Mouse (Mus musculus) lung, postnatal 4 days (tissue): ENCODE measurements around the gene Fbxo9.
"Not testable (repeated sequence)": the region's sequence is repeated elsewhere in the genome, so short reads cannot be mapped to it uniquely, and the experiment has no call there.

Experiments used
- DNase-seq, 2 experiments: peaks; one replicate each; pipeline ENCODE4 v3.0.0; 2021

Gene Fbxo9

DNA sequence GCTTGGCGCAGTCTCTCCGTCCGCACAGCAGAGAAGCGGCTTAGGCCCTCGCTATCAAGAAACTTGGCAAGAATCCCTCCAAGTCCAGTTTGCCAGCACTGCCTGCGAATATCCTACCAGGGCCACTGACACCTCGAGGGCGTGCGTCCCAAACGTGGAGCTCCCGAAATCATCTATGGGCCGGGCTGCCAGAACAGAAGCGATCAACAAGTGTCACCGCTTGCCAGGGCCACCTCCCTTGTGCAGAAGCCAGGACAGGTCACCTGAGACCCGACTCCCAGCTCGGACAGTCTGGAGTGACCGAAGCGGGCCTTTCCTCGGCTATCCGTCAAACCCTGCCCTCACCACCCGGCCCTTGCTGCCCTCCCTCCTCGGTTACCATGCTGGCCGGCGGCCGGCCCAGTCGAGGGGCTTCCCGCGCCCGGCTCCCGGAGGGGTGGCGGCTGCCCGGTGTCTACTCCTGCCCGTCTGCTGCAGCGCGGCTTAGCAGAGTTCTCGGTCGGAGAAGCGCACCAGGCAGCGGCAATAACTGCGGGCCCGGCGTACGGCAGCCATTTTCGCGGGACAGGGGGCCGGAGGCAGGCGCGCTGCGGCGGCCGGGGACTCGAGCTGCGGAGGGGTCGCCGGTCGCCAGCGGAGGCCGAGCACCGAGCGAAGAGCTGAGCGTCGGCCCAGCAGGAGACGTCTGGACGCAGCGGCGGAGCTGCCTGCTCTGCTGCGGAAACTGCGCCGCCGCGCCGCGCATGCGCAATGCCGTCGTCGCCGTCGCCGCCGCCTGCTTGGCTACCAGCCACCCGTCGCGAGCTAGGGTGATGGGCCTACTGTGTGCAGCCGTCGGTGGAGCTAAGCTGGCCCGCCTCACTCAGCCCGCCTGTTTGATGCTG is 711 bp downstream of the Fbxo9 start:
- peak; percentile 87 to 91 for DNase-seq

DNA sequence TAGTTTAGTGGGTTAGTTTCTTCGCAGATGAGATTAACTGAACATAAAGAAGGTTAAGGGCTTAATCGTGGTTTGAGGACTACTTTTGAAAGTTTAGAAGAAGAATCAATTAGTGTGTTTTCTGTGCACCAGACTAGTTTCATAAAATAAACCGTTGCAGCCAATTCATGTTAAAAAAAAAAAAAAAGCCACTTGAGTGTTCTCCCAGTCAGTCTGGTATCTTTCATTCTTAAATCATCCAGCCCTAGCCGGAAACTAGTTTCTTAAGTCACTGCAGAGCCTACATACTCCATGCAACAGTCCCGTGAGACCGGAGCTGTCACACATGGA is 1.3 kb downstream of the Fbxo9 start:
- DNase-seq = no peak

DNA sequence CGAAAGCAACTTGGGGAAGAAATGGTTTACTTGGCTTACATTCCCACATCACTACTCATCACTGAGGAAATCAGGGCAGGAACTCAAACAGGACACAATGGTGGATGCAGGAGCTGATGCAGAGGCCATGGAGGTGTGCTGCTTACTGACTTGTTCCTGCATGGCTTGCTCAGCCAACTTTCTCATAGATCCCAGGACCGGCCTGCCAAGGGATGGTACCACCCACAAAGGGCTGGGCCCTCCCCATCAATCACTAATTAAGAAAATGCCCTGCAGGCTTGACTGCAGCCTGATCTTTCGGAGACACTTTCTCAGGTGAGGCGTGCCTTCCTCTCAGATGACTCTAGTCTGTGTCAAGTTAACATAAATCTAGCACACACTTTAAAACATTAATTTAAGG is 2.0 kb downstream of the Fbxo9 start:
- DNase-seq = no peak

DNA sequence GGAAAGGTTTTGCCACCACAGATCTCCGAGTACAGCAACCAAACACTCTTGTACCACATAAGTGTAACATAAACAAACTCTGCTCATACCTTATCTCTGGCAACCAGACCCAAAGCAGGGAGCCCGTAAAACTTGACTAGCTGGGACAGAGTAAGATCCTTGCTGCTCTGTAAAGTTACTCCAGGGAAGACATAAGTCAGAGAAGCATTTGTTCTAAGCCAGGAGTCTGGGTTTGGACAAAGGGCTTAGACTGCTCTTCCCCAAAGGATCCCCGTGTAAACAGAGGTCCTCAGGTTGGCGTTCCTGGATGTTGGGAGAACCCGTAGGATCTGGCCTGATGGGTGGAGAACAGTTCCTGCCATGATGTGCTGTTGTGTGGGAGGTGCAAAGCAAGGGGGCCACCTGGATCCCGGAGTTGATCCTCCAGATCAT is 3.3 kb downstream of the Fbxo9 start:
- DNase-seq = no peak

DNA sequence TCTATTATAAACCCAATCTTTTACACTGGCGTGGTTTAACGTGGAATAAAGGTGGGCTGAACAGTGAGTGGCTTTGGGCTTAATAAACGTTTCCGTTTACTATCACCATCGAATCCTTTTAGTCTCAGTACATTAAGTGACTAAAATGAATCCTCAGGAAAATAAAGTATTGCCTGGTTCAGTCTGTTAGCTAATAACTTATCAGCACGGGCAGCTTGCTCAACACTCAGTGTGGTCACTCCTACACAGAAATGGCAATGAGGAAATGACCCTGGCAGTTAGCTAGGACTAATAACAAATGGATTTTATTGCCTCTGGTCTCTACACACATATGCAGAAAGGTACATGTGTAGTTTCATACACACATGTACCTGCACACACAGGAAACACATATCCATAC is 3.9 kb downstream of the Fbxo9 start:
- no peak for DNase-seq

DNA sequence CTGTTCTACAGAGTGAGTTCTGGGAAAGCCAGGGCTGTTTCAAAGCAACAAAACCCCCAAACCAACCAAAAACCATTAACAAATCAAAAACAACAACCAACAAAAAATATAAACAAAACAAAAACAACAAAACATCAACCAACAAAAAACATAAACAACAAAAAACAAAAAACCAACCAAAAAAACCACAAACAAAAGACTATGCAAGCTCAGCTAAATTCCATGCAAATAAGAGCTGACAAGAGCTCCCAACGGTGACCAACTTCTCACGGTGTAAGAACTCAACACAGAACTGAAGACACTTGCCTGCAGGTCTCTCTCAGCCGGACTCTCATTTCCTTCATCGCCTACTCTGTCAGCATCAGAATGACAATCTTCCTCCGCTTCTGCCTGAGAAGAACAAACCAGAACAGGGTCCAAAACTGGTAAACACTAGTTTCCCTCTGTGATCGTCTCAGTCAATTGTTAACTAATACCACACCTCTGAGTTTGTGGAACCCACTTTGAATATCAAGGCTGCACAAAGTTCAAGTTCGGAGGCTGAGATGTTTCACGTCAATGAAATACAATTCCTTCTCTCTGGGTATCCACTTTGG is 4.8 kb downstream of the Fbxo9 start:
- no peak for DNase-seq

DNA sequence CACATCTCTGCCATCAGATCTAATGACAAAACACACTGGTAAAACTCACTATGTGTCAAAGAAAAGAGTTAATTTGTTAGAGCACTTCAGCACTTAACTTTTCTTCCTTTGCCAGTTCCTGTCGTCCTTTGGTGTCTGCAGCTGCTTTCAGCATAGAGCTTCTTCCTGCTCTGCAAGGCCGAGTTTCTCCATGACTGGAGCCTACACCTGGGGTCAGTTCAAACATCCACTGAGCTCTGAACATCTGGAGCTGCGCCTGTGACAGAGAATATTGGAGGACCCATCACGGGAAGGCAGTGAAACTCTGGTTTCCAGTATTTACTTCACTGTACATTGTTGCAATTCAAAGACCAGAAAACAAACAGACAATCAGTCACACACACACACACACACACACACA is 7.4 kb downstream of the Fbxo9 start:
- DNase-seq = no peak

DNA sequence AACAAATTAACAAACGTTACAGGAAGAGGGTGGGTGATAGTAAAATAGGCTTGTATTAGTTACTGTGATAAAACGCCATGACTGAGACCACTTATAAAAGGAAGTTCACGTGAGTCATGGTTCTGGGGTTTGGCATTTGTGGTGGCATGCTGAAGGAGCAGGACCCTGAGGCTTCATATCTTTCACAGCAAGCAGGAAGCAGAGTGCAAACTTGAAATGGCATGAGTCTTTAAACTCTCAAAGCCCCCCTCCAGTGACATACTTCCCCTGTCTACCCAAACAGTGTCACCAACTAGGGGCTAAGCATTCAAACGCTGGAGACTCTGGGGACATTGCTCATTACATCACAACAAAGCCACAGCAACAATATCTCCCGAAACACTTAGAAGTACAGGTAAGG is 7.9 kb downstream of the Fbxo9 start:
- DNase-seq = no peak

DNA sequence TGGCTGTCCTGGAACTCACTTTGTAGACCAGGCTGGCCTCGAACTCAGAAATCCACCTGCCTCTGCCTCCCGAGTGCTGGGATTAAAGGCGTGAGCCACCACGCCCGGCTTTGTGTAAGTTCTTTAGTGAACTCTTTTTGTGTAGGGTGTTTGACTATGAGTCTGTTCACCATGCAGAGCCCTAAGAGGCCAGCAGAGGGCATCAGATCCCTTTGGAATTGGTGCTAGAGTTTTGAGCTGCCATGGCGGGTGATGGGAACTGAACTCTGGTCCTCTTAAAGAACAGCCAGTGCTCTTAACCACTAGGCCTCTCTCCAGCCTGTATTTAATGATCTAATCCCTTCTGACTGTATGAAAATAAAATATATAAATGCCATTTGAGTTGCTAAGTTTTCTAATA is 12.5 kb downstream of the Fbxo9 start:
- DNase-seq = no peak

DNA sequence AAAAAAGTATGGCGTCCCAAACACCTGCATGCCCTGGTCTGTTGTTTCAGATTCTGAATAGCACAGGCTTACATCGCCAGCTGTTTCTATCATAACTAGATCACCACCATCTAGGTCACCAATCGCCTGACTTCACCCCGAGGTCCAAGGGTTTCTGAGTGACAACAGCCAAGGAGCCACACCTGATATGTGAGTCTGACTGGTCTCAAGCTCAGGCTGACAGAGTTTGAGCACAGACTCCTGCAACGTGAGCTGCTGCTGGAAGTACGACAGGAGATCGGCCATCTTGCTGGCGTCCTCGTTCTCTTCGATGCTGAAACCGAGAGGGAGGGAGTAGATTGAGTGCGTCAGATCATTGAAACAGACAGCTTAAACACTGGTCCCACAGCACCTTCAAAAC is 13.2 kb downstream of the Fbxo9 start:
- no peak for DNase-seq

DNA sequence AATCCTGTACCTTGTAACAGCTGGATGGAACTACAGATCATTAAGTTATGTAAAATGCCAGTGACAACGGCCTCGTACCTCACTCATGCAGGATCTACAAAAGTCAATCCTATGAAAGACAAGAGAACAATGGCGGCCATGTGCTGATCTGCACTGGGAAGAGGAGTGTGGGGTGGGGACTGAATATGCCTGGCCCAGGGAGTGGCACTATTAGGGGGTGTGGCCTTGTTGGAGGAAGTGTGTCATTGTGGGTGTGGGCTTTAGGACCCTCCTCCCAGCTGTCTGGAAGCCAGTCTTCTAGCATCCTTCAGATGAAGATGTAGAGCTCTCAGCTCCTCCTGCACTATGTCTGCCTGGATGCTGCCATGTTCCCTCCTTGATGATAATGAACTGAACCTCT is 18.3 kb downstream of the Fbxo9 start:
- DNase-seq = no peak

DNA sequence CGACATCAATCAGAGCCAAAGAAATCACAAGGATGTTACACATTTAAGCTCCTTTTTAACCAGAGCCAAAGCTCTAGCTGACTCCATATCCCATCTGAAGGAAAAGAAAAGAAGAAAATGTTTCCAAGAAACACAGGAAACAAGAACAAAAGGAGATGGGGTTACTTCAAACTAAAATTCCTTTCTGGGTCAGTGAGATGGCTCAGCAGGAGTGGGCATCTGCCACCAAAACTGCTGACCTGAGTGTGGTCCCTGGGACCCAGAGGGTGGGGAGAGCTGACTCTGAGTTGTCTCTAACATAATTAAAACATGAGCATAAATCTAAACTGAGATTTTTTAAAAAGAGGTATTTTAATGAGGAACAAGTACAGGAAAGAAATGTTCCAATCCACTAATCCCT is 19.0 kb downstream of the Fbxo9 start:
- DNase-seq = no peak

DNA sequence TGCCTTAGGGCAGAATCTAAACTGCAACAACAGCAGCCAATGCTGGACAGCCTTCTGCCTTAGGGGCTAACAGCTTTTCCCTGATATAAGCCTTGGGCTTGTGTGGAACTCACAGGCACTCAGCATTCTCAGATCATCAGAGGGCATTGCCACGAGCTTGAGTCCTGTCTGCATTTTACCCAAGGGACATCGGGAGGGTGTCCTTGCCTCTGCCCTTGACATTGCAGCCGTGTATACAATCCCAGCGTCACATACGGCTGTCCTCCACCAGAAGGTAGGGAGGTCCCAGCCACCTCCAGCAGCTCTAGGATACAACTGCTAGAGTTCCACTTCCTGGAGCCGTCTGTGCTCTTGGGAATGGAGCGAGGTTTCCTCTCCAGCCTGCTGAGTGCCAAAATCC is 19.9 kb downstream of the Fbxo9 start:
- DNase-seq = no peak

DNA sequence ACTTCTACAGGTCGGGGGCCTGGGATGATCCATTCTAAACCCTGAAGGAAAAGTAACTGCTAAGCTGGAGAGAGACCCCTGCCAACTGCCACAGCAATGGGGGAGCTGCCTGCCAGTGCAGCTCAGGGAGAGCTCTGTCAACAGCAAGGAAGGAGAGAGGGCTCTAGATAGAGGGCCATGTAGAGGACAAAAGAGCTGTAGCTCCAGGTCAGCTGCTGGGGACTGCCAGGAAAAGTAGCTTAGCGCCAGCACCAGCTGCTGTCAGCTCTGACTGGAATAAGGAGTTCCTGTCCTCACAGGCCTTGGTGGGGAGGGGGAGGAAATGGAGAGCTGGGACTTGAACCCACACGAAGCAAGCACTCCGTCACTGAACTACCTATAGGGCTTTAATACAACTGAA is 20.3 kb downstream of the Fbxo9 start:
- no peak for DNase-seq

DNA sequence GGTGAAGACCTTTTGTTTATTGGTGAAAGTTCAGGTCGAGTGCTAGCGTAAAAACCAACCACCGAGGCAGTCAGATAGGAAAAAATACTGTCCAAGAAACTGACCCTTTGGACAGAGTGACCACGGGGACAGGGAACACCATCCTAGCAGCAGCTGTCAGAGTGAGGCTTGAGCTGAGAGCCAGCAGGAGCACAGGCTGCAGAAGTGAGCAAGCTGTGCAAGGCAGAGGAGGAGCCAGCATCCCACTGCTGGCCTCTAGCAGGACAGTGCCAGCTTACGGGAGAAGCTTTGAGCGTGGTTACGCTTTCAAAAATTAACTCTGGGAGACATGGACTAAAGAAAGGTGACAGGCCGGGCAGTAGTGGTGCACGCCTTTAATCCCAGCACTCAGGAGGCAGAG is 21.1 kb downstream of the Fbxo9 start:
- DNase-seq = no peak

DNA sequence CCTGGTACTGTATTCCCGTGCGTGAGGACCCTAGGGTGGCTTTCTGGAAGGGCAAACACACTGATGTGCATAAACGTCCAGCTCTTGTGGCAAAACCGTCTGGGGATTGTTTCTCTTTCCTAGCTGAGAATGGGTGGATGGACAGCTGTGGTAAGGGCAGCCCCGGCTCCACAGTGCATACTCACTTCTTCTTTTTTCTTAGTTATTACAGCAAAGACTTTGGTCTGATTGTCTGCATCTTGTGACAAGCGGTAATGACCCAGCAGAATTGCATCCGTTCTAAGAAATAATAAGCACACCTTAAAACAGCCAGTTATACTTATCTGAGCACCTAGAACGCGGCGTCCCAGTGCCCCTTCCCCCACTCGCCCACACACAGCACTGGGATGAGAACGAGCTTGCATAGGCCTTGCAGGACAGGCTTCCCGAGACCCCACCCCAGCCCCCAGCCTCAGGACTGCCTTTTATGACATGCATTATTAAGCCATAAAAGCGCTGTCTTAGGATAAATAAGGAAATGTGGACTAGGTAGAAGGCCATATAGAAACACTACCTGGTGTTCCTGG is 23.1 kb downstream of the Fbxo9 start:
- DNase-seq = no peak

DNA sequence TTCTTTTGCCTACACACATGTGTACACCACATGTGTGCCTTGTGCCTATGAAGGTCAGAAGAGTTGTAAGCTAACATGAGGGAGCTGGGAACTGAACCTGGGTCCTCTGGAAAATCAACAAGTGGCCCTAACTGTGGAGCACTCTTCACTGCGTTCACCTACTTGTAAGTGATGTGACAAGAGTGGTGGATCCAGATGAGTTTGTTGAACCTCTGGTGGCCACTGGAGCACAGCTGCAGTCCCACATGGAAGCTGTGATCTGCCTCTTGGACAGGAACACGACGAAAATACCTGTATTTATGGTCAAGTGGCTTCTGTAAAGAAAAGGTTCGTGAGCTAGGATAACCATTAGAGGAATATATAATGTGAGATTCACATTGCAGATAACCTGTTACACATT is 24.5 kb downstream of the Fbxo9 start:
- no peak for DNase-seq

DNA sequence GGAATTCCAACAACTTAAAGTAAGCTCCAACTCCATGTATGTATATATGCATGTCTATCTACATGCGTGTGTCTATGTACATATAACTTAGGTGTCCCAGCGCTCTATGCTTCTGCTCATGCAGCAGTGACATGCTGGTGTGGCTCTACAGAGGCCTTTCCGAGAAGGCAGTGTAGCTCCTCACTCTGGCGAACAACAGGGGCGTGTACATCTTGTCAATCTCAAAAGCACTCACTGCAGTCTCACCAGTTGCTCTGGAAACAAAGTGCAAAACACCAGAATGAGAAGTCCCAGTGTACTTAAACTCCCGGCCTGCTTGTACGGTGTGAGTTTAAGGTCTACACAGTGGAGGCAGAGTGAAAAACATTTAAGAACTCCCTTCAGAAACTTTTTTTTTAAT is 27.0 kb downstream of the Fbxo9 start:
- no peak for DNase-seq

DNA sequence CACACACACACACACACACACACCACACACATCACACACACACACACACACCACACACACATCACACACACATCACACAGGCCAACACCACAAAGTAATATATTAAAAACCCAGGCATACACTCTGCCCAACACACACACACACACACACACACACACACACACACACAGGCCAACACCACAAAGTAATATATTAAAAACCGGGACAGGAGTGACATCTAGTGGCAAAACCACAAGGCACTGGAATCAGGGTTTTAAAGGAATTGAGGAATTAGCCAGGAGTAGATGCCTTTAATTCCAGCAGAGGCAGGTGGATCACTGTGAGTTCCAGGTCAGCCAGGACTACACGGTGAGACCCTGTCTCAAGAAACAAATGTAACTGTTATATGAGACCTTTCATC is 30.6 kb downstream of the Fbxo9 start:
- DNase-seq = no peak

DNA sequence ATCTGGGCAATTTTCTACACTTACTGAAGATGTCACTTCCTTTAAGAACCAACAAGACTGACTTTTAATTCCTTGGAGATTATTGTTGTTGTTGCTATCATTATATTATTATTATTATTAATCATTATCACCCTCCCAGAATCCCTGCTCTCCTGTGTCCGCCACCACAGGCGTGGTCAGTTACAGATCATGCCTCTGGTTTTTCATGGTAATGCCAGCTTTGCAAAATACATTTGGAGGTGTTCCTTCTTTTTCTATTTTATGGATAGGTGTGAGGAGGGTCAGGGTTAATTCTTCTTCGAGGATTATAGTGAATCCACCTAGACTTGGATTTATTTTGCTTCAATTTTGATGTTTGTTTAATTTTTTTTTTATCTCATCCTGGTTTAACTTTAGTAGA is 33.6 kb downstream of the Fbxo9 start:
- no peak for DNase-seq

DNA sequence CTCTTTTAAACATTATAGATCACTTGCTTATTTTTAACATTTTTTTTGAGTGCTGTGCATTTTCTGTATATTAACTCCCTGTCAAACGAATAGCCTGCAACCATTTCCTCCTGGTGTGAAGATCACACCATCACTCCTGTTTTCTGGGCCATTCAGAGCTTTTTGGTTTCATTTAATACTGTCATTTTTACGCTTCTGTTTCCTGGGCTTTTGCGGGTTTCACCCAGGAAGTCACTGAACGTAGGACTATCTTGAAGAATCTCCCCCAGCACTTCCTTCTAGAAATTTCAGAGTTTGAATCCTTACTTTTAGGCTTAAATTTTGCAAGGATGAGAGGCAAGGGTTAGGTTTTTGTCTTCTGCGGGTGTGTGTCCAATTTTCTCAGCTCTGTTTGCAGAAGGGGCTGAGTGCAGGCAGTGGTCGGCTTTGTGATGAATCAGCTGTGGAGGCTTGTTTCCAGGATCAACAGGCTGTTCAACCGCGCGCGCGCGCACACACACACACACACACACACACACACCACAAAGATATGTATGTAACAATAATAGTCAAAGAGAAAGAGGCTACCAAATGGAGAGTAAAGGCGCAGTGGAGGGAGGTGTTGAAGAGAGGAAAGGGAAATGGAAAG is 35.0 kb downstream of the Fbxo9 start:
- no peak for DNase-seq

DNA sequence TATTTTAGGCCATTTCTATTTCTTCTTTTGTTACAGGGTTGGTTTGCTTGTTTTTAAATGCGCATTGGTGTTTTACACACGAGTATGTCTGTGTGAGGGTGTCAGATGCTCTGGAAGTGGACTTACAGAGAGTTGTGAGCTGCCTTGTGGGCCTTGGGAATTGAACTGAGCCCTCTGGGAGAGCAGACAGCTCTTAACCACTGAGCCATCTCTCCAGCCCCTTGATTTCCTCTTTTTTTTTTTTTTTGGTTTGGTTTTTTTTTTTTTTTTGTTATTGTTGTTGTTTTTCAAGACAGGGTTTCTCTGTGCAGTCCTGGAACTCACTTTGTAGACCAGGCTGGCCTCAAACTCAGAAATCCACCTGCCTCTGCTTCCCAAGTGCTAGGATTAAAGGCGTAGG is 35.6 kb downstream of the Fbxo9 start:
- DNase-seq = not testable (repeated sequence)

DNA sequence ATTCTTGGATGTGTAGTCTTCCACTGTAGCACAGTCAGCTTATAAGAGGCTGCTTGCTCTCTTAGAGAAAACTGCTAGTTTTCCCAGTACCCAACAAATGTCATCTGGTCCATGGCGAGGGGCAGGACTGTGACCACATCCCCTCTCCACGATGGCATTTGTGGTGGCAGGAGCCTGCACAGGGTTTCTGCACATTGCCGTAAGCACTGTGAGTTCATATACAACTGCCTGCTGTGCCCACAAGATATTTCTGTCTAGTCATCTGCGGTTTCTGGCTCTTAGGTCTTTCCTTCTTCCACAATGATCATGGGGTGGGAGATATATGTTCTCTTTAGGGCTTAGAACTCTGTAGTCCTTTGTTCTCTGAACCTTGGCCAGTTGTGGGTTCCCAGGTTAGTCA is 37.2 kb downstream of the Fbxo9 start:
- DNase-seq = no peak

DNA sequence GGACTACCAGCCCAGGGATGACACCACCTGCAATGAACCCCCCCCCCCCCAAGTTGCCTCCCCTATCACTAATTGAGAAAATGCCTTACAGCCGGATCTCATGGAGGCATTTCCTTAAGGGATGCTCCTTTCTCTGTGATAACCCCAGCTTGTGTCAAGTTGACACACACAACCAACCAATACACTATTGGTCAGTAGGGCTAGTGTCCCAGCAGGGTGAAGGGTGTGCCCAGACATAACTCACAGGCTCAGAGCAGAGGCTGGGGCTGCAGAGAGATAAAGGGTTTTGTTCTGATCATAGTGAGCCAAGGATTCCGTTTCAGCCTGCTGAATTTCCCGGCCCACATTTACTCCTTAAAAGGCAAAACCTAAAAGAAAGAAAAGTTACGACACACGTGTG is 38.4 kb downstream of the Fbxo9 start:
- no peak for DNase-seq
